Mouse (Mus musculus): ENCODE results near the gene Adssl1. TPM values are rescaled to one million over a fixed set of nuclear protein-coding genes. Genes with fewer than 3 reads are reported as not detected.

Adssl1 gene
- total RNA-seq, 2 experiments from 2014 or later = 14.3 to 15.7 TPM

GRCm38 (mm10) chr12:112674132-112675011 is 54.5 kb downstream of the Adssl1 start, which contains the start of gene Akt1:
TSS of gene Akt1 (minus strand) at chr12:112674884.
- DNase-seq (ENCODE audit: low spot score in 2 of 2) = no peak

GRCm38 (mm10) chr12:112675245-112676035 is 55.6 kb downstream of the Adssl1 start:
- peak in 1 of 2 experiments; percentile 86 for DNase-seq (ENCODE audit: low spot score in 2 of 2)

GRCm38 (mm10) chr12:112677076-112677475 is 57.2 kb downstream of the Adssl1 start:
- no peak for DNase-seq (ENCODE audit: low spot score in 2 of 2)

- DNase-seq (ENCODE audit: low spot score in 2 of 2) = no peak
These were observed 58.2 kb downstream of the Adssl1 start for GRCm38 (mm10) chr12:112677943-112678554.

GRCm38 (mm10) chr12:112678555-112679026 is 58.7 kb downstream of the Adssl1 start, which contains the start of gene Zbtb42:
TSS of gene Zbtb42 (plus strand) at chr12:112678828.
- no peak for DNase-seq (ENCODE audit: low spot score in 2 of 2)

- DNase-seq (ENCODE audit: low spot score in 2 of 2) = no peak
These were observed 59.5 kb downstream of the Adssl1 start for GRCm38 (mm10) chr12:112679027-112679996.

GRCm38 (mm10) chr12:112683351-112683750 is 63.5 kb downstream of the Adssl1 start:
- no peak for DNase-seq (ENCODE audit: low spot score in 2 of 2)

- no peak for DNase-seq (ENCODE audit: low spot score in 2 of 2)
These were observed 68.6 kb downstream of the Adssl1 start for GRCm38 (mm10) chr12:112688458-112688857.

Small RNA genes within 50 kb of the gene (microRNA-seq; reads per million reads assigned to microRNA genes)
- gene Mir6939 = 0.49 to 1.2 reads per million in 2 experiments

Other genes with a start within 250 kb of the Adssl1 start
- gene A530016L24Rik, start 130.6 kb upstream of the Adssl1 start, total RNA-seq (2021) = under 1 TPM in 1 of 2 experiments, not detected in 1; 0.15 TPM
- 100 to 1,000 TPM; 126 to 134 TPM for gene Tmem179, start 103.3 kb upstream of the Adssl1 start, total RNA-seq (2021)
- gene Inf2, start 31.3 kb upstream of the Adssl1 start, total RNA-seq (2021) = 100 to 1,000 TPM; 105 to 111 TPM
- 10 to 100 TPM; 23.4 TPM for gene Siva1, start 24.6 kb downstream of the Adssl1 start, total RNA-seq (2021)
- 100 to 1,000 TPM; 169 to 170 TPM for gene Akt1, start 54.8 kb downstream of the Adssl1 start, total RNA-seq (2021)
- gene Zbtb42, start 58.8 kb downstream of the Adssl1 start, total RNA-seq (2021) = under 1 TPM; 0.61 to 0.97 TPM
- gene Cep170b, start 100.4 kb downstream of the Adssl1 start, total RNA-seq (2021) = 100 to 1,000 TPM; 192 to 208 TPM
- 10 to 100 TPM; 10.2 to 11.0 TPM for gene Pld4, start 140.6 kb downstream of the Adssl1 start, total RNA-seq (2021)
- gene Ahnak2, start 182.6 kb downstream of the Adssl1 start, total RNA-seq (2021) = 1 to 10 TPM; 3.4 to 3.8 TPM
- gene Clba1, start 188.9 kb downstream of the Adssl1 start, total RNA-seq (2021) = 10 to 100 TPM; 11.4 to 14.2 TPM
- gene Cdca4, start 209.4 kb downstream of the Adssl1 start, total RNA-seq (2021) = 10 to 100 TPM in 1 of 2 experiments, 1 to 10 TPM in 1; 7.4 to 10.0 TPM
- gene Gpr132, start 248.2 kb downstream of the Adssl1 start, total RNA-seq (2021) = not detected